Mouse (Mus musculus): ENCODE measurements around the gene Spag16. TPM values are rescaled to one million over a fixed set of nuclear protein-coding genes. Genes with fewer than 3 reads are reported as not detected.
"Not testable (repeated sequence)": the region's sequence is repeated elsewhere in the genome, so short reads cannot be mapped to it uniquely, and the experiment has no call there.

The Spag16 gene
- 1 to 10 TPM; 1.2 to 1.9 TPM for total RNA-seq (2021)
- long read RNA-seq, experiment 1: 0 reads
- long read RNA-seq, experiment 2: 0 reads

DNA sequence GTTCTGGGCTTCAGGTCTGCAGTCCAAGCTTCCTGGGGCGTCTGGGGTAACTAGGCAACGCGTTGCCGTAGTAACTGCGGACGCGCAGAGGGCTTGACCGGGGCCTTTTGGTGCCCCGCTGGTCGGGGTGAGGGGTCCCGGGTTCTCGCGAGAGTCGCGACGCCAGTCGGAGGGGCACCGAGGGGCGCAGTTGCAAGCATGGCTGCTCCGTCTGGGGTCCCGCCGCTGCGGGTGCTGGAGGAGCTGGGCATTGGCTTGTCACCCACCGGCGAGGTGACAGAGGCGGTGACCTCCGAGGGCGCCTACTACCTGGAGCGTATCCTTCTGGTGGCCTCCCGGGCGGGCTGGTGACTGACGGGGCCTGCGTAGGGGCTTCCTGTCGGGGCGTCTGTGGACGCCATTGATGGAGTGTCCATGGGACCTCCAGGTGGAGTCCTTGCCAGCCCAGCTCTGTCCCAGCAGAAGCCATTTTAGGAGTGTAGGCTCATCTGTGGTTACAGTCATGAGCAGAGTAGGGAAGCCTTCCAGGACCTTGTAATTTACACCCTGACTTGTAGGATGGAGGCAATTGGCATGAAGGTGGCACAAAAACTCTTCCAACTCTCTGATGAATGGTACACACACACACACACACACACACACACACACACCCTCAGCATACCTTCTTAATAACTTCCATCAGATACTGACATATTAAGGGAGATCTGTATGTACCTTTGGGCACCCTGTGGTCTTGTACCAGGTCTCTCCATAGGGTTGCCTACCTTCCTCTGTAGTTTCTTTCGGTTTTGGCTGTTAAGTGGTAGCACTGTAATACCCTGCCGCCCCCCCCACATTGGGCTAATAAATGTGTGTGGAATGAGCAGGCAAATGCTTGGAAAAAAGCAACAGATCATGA is at the start of gene Spag16:
Gene Spag16 (plus strand): TSS at position 165 of the 898 bp plus-strand sequence.
- Histone ChIP-seq H3K4me3 (peak within 1 kb of the TSS; percentile 39), H3K27ac (no peak within 1 kb of the TSS)
- TF ChIP-seq CTCF (IDR thresholded peaks at IDR 0.05): no peak
- peak; percentile 7 to 13 for DNase-seq (ENCODE audit: extremely low spot score in 1 of 2, low spot score in 2 of 2)
- intact Hi-C loops (cut with DNase I): no loop called here

DNA sequence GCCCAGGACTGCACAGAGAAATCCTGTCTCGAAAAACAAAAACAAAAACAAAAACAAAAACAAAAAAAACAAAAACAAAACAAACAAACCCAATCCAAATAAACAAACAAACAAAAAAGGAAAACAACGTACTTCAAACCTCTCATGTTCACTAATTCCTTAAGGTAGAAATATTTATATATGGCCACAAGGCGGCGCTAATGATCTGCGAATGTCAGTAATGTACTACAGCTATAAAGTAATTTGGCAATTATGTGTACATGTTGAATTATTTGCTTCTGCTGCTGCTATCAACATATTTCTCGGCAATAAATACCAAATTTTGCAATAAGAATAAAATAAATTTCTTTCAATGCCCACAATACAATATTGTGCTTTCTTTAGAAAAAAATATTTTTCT is 41.6 kb upstream of the Spag16 start:
- DNase-seq (ENCODE audit: extremely low spot score in 1 of 2, low spot score in 2 of 2): peak in 1 of 2 experiments; percentile 17
- peak; percentile 75 for TF ChIP-seq CTCF (IDR thresholded peaks at IDR 0.05)
- Histone ChIP-seq H3K4me3 (no peak overlapping the region), H3K27ac (no peak overlapping the region)
- intact Hi-C loops (cut with DNase I): loop anchor here (5.0 kb wide), 1 partner anchor 543 kb away; no protein-coding TSS in a partner anchor

DNA sequence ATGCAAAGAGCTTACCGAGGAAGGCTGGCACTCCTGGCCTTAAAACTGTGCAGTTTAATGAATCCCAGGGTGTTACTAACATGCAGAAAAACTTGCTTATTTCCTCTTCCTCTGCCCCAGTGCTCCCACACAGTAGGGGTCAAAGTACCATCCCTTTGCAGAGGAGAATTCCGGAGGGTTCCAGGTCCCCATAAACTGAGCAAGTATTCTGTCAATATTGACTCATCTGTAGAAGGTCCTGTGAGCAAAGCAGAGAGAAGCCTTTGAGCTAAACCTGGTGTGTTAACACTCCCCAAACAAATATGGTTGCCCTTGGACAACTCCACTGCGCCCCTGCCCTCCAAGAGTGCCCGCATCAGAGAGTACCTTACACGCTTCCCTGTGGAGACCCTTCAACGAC is 40.1 kb upstream of the Spag16 start:
- H3K4me3 ChIP-seq: no peak overlapping the region
- H3K27ac ChIP-seq: no peak overlapping the region
- intact Hi-C loops (cut with DNase I): loop anchor here (5.0 kb wide), 1 partner anchor 544 kb away; no protein-coding TSS in a partner anchor
- no peak for DNase-seq (ENCODE audit: extremely low spot score in 1 of 2, low spot score in 2 of 2)
- TF ChIP-seq CTCF (IDR thresholded peaks at IDR 0.05): no peak

DNA sequence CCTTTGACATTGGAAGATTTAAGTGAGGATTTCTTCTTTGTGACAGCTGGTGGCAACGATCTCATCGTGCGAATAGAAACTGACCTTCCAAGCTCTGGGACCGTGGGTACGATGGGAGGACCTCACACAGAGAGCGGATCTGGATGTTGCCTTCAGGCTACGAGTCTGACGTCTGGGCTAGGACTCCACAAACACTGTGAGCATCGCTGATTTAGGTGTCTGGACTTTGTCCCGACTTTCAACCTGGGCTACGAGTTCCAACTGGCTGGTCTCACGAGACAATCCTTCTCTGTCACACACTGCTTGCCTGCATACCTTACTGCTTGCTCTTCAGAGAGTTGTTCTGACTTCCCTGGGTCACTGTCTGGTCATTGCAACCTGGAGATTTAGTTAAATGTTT is 39.4 kb upstream of the Spag16 start:
- H3K27ac ChIP-seq: no peak overlapping the region
- no peak for TF ChIP-seq CTCF (IDR thresholded peaks at IDR 0.05)
- intact Hi-C loops (cut with DNase I): loop anchor here (5.0 kb wide), 1 partner anchor 545 kb away; no protein-coding TSS in a partner anchor
- DNase-seq (ENCODE audit: extremely low spot score in 1 of 2, low spot score in 2 of 2): no peak
- no peak overlapping the region for H3K4me3 ChIP-seq

DNA sequence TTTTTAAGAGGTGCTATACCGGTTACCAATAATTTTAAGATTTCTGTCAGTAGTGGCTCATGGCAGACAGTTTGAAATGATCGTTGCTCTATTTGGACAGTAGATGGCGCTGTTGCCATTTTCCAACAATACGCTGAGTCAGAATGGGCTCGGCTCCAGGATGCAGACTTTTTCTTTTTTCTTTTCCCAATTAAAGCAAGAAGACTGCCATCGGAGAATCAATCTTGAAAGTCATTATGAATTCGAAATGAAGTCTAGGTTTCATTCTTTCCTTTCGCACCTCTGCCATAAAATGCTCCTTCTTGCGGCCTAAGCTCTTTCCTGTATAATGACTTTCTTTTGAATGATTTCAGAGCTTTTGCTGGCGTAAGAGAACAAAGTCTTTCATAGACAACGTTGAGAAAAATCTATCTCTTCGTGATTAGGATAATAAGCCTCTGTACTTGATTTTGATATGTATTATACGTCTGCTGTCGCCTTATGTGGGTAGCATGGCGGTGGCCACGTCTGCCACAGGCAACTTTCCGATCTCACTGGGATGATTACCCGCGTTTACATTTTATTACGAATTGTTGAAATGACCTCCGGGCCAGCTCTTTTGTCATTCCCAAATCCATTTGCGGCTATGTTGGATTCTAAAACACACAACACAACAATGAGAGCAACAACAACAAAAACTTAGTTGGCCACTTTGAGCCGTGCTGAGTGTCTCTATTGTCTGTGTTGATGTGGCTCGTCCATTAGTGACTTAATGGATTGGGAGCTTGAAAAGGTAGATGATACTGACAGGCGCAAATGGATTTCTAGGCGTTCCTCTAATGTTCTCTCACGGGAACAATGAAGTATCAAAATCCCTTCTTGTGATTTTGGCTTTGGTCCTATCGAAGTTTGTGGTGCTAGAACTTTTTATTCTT is 36.2 kb upstream of the Spag16 start:
- DNase-seq (ENCODE audit: extremely low spot score in 1 of 2, low spot score in 2 of 2): peak; percentile 65 to 71
- H3K4me3 ChIP-seq: peak overlapping the region; percentile 50
- peak; percentile 89 for TF ChIP-seq CTCF (IDR thresholded peaks at IDR 0.05)
- H3K27ac ChIP-seq: no peak overlapping the region
- intact Hi-C loops (cut with DNase I): loop anchor here (5.0 to 10.0 kb wide), 2 partner anchors 937 to 1494 kb away; partner anchors contain the start of gene Vwc2l

DNA sequence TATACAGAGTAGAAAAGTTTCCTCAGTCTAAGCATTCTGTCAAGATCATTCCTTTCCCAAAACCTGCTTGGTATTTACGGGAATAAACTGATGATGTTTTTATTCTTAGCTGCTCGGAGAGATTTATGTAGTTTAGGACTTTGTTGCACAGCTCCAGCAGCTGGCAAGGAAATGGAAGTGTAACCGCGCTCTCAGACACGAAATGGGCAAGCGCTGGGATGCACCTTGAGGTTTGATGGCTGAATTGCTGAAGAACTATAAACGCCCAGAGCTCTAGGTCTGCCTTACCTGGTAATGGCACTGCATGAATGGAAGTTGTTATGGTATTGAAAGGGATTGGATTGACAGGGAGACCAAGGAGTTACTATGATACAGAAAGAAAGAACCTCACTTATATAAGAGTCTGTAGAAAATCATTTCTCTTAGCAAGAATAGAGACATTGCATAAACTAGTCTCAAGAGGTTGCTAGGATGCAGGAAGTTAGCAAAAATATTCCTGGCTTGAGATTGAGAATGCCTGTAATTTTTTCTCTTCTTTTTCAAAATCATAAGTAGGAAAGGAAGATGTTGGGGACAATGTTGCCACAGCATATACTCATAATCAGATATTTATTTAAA is 27.7 kb upstream of the Spag16 start:
- intact Hi-C loops (cut with DNase I): loop anchor here (10.0 kb wide), 1 partner anchor 1486 kb away; no protein-coding TSS in a partner anchor
- peak in 1 of 2 experiments; percentile 12 for DNase-seq (ENCODE audit: extremely low spot score in 1 of 2, low spot score in 2 of 2)
- Histone ChIP-seq H3K4me3 (peak overlapping the region; percentile 21), H3K27ac (no peak overlapping the region)
- no peak for TF ChIP-seq CTCF (IDR thresholded peaks at IDR 0.05)

DNA sequence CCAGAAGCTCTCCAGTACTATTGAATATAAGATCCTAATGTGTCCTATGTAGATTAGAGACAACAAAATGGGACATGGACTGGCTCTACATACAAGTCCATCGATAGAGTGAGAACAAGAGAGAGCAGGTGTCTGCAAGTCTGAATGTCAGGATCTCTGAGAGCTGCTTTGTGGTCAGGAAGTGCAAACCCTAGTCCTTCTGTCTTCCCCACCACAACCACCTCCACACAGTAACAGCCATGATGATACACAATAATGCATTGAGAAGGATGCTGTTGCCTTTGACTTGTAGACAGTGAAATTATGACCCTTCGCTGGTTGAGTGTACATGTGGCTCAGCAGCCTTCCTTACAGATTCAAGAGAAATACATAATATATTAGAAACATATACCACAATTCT is 16.6 kb upstream of the Spag16 start:
- Histone ChIP-seq H3K27ac (no peak overlapping the region), H3K4me3 (no peak overlapping the region)
- no peak for DNase-seq (ENCODE audit: extremely low spot score in 1 of 2, low spot score in 2 of 2)
- intact Hi-C loops (cut with DNase I): no loop called here
- TF ChIP-seq CTCF (IDR thresholded peaks at IDR 0.05): no peak

DNA sequence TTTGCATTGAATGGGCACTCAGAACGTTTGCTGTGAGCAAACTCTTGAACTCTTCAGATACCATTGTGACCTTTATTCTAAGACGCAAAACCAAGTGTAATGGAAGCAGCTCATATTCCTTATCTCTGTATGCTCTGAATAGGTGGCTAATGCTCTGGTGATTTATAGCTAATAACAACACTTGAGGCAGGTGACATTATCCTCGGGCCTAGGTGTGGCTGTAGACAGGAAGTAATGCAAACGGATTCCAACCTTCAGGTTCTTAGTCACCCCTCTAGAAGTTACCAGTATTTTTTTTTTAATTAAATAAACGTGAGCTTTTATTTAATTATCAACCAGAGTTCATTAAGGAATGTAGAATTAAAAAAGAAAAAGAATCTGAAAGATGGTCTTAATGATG is 1.1 kb upstream of the Spag16 start:
- H3K4me3 ChIP-seq; intact Hi-C loops (cut with DNase I); DNase-seq (ENCODE audit: extremely low spot score in 1 of 2, low spot score in 2 of 2); H3K27ac ChIP-seq: not testable (repeated sequence)

DNA sequence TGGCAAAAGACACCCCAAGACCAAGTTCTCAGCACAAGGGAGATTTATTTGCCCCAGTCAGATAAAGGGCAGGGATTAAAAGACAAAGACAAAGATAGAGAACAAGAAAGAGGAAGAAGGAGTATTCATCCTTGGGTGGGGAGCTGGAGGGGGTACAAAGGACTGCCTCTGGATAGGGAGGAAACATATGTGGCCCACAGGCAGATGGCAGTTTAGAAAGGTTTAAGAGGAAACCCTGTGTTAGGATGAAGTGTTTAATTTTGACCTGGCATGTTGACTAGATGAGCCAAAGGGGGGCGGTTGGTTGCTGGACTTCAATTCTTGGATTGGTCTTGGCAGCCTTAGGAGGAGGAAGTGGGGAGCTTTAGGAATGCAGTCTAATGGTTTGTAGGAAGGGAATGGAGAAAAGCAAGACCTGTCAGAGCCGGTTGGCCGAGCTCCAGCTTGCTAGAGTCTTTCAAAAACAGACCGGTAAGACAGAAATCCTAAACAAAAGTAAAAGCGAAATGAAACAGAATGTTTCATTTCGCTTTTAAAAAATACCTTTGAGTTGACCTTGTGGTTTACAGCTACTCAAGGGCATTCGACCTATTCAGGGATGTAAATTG is 2.2 kb downstream of the Spag16 start:
- Histone ChIP-seq H3K4me3 (no peak overlapping the region), H3K27ac (no peak overlapping the region)
- TF ChIP-seq CTCF (IDR thresholded peaks at IDR 0.05): no peak
- no peak for DNase-seq (ENCODE audit: extremely low spot score in 1 of 2, low spot score in 2 of 2)
- intact Hi-C loops (cut with DNase I): no loop called here

DNA sequence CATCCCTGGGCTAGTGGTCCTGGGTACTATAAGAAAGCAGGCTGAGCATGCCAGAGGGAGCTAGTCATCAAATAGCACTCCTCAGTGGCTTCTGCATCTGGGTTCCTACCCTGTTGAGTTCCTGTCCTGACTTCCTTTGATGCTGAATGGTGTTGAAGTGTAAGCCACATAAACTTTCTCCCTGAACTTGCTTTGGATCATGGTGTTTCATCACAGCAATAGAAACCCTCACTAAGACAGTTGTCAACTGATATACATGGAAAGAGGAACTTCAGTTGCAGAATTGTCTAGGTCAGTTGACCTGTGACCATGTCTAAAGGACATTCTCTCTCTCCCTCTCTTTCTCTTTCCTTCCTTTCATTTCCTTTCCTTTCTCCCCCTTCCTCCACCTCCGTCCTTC is 3.8 kb downstream of the Spag16 start:
- no peak overlapping the region for H3K27ac ChIP-seq

DNA sequence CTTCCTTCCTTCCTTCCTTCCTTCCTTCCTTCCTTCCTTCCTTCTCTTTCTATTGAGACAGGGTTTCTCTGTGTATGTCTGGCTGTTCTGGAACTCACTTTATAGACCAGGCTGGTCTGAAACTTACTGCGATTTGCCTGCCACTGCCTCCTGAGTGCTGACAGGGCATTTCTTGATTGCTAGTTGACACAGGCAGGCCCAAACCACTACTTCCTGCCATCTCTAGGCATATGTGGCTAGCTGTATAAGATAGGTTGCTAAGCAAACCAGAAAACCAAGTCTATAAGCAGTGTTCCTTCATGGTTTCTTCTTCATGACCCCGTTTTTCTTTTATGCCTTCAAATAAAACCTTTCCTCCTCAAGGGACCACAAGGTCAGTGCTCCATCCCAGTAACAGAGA is 4.2 kb downstream of the Spag16 start:
- H3K4me3 ChIP-seq: no peak overlapping the region
- TF ChIP-seq CTCF (IDR thresholded peaks at IDR 0.05): no peak
- intact Hi-C loops (cut with DNase I): no loop called here
- no peak for DNase-seq (ENCODE audit: extremely low spot score in 1 of 2, low spot score in 2 of 2)
- no peak overlapping the region for H3K27ac ChIP-seq

More for the DNA sequence above, 3.8 kb downstream of the Spag16 start:
- TF ChIP-seq CTCF (IDR thresholded peaks at IDR 0.05): no peak
- intact Hi-C loops (cut with DNase I): no loop called here
- H3K4me3 ChIP-seq: no peak overlapping the region
- no peak for DNase-seq (ENCODE audit: extremely low spot score in 1 of 2, low spot score in 2 of 2)

DNA sequence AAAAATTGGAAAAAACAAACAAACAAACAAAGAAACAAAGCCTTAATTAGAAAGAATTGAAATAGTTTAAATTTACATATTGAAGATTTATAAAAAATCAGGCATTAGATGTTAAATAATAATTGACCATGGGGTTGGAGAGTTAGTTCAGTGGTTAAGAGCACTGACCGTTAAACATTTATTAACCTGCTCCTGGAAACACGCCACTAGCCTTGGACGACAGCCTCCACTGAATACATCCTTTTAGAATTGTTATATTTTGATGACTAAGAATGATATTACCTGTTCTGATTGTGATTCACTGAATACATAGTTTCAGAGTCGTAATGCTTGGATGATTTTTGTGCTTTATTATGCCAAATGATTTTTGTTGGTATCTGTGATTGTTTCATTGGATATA is 6.7 kb downstream of the Spag16 start:
- DNase-seq (ENCODE audit: extremely low spot score in 1 of 2, low spot score in 2 of 2); H3K27ac ChIP-seq; intact Hi-C loops (cut with DNase I); H3K4me3 ChIP-seq: not testable (repeated sequence)
